Mouse (Mus musculus) left cerebral cortex, postnatal 25 days (tissue): Measurements from ENCODE around the gene Prune1. TPM values are rescaled to one million over a fixed set of nuclear protein-coding genes. Genes with fewer than 3 reads are reported as not detected.

Source experiments
- DNase-seq, 2 experiments: peaks; one replicate each; pipeline ENCODE4 v3.0.0; 2022; ENCODE audit warnings: low spot score in 2 of 2, mixed read lengths in 1 of 2
- intact Hi-C: fragments of 180-260 bp; cut with DNase I; formaldehyde crosslinking; loops from one replicate; pipeline ENCODE4 v1.15.1; 2025
- total RNA-seq, 2 experiments: library from RNA; stranded (reverse); gene quantifications; 2 replicates each; pipeline ENCODE4 v1.2.3; 2021

Prune1 gene
- total RNA-seq, 2 experiments from 2014 or later = 22.6 to 24.8 TPM

- intact Hi-C loops = no loop called here
- no peak for DNase-seq
Measured at GRCm38 (mm10) chr3:95250783-95251424, 31.0 kb downstream of the Prune1 start, which contains the start of gene Bnipl. Gene Bnipl (minus strand): TSS chr3:95251193.

- intact Hi-C loops = no loop called here
Measured at GRCm38 (mm10) chr3:95250361-95250760, 31.5 kb downstream of the Prune1 start.

GRCm38 (mm10) chr3:95247660-95248336, 34.1 kb downstream of the Prune1 start:
- DNase-seq = no peak
- intact Hi-C loops = no loop called here

More at GRCm38 (mm10) chr3:95250361-95250760, 31.5 kb downstream of the Prune1 start:
- no peak for DNase-seq

GRCm38 (mm10) chr3:95246465-95247231, 35.2 kb downstream of the Prune1 start:
- DNase-seq = peak; percentile 38 to 72
- intact Hi-C loops = no loop called here

- intact Hi-C loops = no loop called here
- peak in 1 of 2 experiments; percentile 62 for DNase-seq
Measured at GRCm38 (mm10) chr3:95243086-95243485, 38.8 kb downstream of the Prune1 start.

- intact Hi-C loops = no loop called here
Measured at GRCm38 (mm10) chr3:95241498-95241897, 40.4 kb downstream of the Prune1 start, which contains the start of gene Gm128. Gene Gm128 (minus strand): TSS chr3:95241598.

GRCm38 (mm10) chr3:95240900-95241299, 41.0 kb downstream of the Prune1 start:
- intact Hi-C loops = no loop called here

More at GRCm38 (mm10) chr3:95241498-95241897, 40.4 kb downstream of the Prune1 start, which contains the start of gene Gm128:
- DNase-seq = no peak

GRCm38 (mm10) chr3:95239971-95240370, 41.9 kb downstream of the Prune1 start:
- intact Hi-C loops = no loop called here
- no peak for DNase-seq

More at GRCm38 (mm10) chr3:95240900-95241299, 41.0 kb downstream of the Prune1 start:
- DNase-seq = no peak

GRCm38 (mm10) chr3:95239022-95239421, 42.9 kb downstream of the Prune1 start:
- no peak for DNase-seq
- intact Hi-C loops = no loop called here

GRCm38 (mm10) chr3:95237541-95238099, 44.3 kb downstream of the Prune1 start:
- intact Hi-C loops = no loop called here
- DNase-seq = no peak

GRCm38 (mm10) chr3:95235386-95236301, 46.2 kb downstream of the Prune1 start:
- intact Hi-C loops = no loop called here

GRCm38 (mm10) chr3:95233303-95233980, 48.4 kb downstream of the Prune1 start:
- intact Hi-C loops = no loop called here
- DNase-seq = no peak

More at GRCm38 (mm10) chr3:95235386-95236301, 46.2 kb downstream of the Prune1 start:
- no peak for DNase-seq

- no peak for DNase-seq
- intact Hi-C loops = no loop called here
Measured at GRCm38 (mm10) chr3:95232771-95233170, 49.1 kb downstream of the Prune1 start.

- intact Hi-C loops = no loop called here
- no peak for DNase-seq
Measured at GRCm38 (mm10) chr3:95231298-95232221, 50.3 kb downstream of the Prune1 start, which contains the start of gene Mllt11. Gene Mllt11 (minus strand): TSS chr3:95232171.

GRCm38 (mm10) chr3:95230495-95231297, 51.2 kb downstream of the Prune1 start:
- intact Hi-C loops = no loop called here
- DNase-seq = no peak

GRCm38 (mm10) chr3:95229781-95230494, 51.9 kb downstream of the Prune1 start:
- intact Hi-C loops = loop anchor here (5.0 kb wide), 1 partner anchor 52 kb away; the partner anchor contains the start of genes Mindy1 and Prune1
- peak; percentile 51 to 56 for DNase-seq
